Mouse (Mus musculus): ENCODE results near the gene Gria2. TPM values are rescaled to one million over a fixed set of nuclear protein-coding genes. Genes with fewer than 3 reads are reported as not detected.

Gria2 gene
- polyA plus RNA-seq, 1 experiment, result 0.06 TPM

- no peaks in the 10 kb centered on the region for H3K27me3 ChIP-seq (ENCODE audit: control insufficient read depth, insufficient read depth, low read length)
- 91% methylated on average over 3 of the region's 3 CpGs for WGBS
- no peak overlapping the region for H3K4me3 ChIP-seq (ENCODE audit: extremely low read depth, insufficient read depth, insufficient read length)
- H3K27ac ChIP-seq (ENCODE audit: insufficient read depth, low read length), result no peak overlapping the region
- no peaks in the 10 kb centered on the region for H3K36me3 ChIP-seq (ENCODE audit: control insufficient read depth, insufficient read depth, low read length)
- no peak for TF ChIP-seq POLR2A (IDR thresholded peaks at IDR 0.05; ENCODE audit: low read depth, low read length)
- TF ChIP-seq CTCF (IDR thresholded peaks at IDR 0.05; ENCODE audit: extremely low read depth, insufficient read depth, insufficient read length, insufficient replicate concordance), result no peak
- H3K4me1 ChIP-seq (ENCODE audit: control insufficient read depth, insufficient read depth, insufficient read length), result no peaks in the 10 kb centered on the region
- no peak for DNase-seq (ENCODE audit: low read depth in 1 of 2, low spot score in 2 of 2)
Measured at GRCm38 (mm10) chr3:80702173-80702572, 100.5 kb downstream of the Gria2 start.

DNA sequence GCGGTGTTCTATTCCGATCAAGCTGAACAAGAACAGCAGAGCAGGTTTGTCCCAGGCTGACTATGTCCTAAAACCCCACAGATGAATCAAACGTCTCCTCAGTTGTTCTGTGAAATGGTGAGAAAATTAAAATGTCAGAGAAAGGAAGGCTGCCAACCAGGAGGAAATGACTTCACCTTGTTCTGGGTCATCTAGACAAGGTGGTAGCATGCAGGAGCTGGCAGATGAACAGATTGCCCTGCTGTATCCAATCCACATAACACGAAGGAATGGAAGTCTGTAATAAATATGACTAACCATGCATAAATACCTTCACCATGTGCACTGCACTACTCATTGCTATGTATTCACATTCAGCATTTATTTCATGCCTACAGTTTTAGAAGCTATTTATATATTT, 105.1 kb downstream of the Gria2 start:
- H3K36me3 ChIP-seq (ENCODE audit: control insufficient read depth, insufficient read depth, low read length), result no peaks in the 10 kb centered on the region
- 82% methylated on average over 4 of the region's 4 CpGs for WGBS
- H3K4me3 ChIP-seq (ENCODE audit: extremely low read depth, insufficient read depth, insufficient read length), result no peak overlapping the region
- no peak for TF ChIP-seq POLR2A (IDR thresholded peaks at IDR 0.05; ENCODE audit: low read depth, low read length)
- TF ChIP-seq CTCF (IDR thresholded peaks at IDR 0.05; ENCODE audit: extremely low read depth, insufficient read depth, insufficient read length, insufficient replicate concordance), result no peak
- no peak for DNase-seq (ENCODE audit: low read depth in 1 of 2, low spot score in 2 of 2)
- no peaks in the 10 kb centered on the region for H3K27me3 ChIP-seq (ENCODE audit: control insufficient read depth, insufficient read depth, low read length)
- H3K4me1 ChIP-seq (ENCODE audit: control insufficient read depth, insufficient read depth, insufficient read length), result no peaks in the 10 kb centered on the region
- H3K27ac ChIP-seq (ENCODE audit: insufficient read depth, low read length), result no peak overlapping the region

DNA sequence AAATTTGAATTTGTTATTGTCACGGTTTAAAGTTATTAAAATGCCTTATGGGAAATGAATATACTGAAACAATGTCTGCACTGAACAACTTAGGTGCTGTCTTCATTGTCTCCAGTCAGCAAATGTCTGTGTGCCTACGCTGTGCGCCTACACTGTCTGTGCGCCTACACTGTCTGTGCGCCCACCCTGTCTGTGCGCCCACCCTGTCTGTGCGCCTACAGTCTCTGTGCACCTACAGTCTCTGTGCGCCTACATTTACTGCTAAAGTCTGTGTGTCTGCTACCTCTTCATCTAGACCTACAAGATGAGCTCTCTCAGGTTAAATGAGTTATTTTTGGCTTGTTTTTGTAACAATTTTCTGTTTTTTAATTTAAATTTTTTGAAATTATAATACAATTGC, 107.7 kb downstream of the Gria2 start:
- Histone ChIP-seq H3K27ac (ENCODE audit: insufficient read depth, low read length) (no peak overlapping the region), H3K4me1 (ENCODE audit: control insufficient read depth, insufficient read depth, insufficient read length) (no peaks in the 10 kb centered on the region), H3K36me3 (ENCODE audit: control insufficient read depth, insufficient read depth, low read length) (no peaks in the 10 kb centered on the region), H3K27me3 (ENCODE audit: control insufficient read depth, insufficient read depth, low read length) (no peaks in the 10 kb centered on the region), H3K4me3 (ENCODE audit: extremely low read depth, insufficient read depth, insufficient read length) (no peak overlapping the region)
- TF ChIP-seq CTCF (IDR thresholded peaks at IDR 0.05; ENCODE audit: extremely low read depth, insufficient read depth, insufficient read length, insufficient replicate concordance) (no peak), POLR2A (IDR thresholded peaks at IDR 0.05; ENCODE audit: low read depth, low read length) (no peak)
- no peak for DNase-seq (ENCODE audit: low read depth in 1 of 2, low spot score in 2 of 2)
- 97% methylated on average over 8 of the region's 8 CpGs for WGBS

- Histone ChIP-seq H3K4me3 (ENCODE audit: extremely low read depth, insufficient read depth, insufficient read length) (no peak overlapping the region), H3K27me3 (ENCODE audit: control insufficient read depth, insufficient read depth, low read length) (no peaks in the 10 kb centered on the region), H3K27ac (ENCODE audit: insufficient read depth, low read length) (no peak overlapping the region), H3K4me1 (ENCODE audit: control insufficient read depth, insufficient read depth, insufficient read length) (no peaks in the 10 kb centered on the region), H3K36me3 (ENCODE audit: control insufficient read depth, insufficient read depth, low read length) (no peaks in the 10 kb centered on the region)
- WGBS, result 84% methylated on average over 5 of the region's 5 CpGs
- no peak for TF ChIP-seq CTCF (IDR thresholded peaks at IDR 0.05; ENCODE audit: extremely low read depth, insufficient read depth, insufficient read length, insufficient replicate concordance)
- no peak for TF ChIP-seq POLR2A (IDR thresholded peaks at IDR 0.05; ENCODE audit: low read depth, low read length)
- DNase-seq (ENCODE audit: low read depth in 1 of 2, low spot score in 2 of 2), result no peak
Measured at GRCm38 (mm10) chr3:80665105-80665504, 137.5 kb downstream of the Gria2 start.

DNA sequence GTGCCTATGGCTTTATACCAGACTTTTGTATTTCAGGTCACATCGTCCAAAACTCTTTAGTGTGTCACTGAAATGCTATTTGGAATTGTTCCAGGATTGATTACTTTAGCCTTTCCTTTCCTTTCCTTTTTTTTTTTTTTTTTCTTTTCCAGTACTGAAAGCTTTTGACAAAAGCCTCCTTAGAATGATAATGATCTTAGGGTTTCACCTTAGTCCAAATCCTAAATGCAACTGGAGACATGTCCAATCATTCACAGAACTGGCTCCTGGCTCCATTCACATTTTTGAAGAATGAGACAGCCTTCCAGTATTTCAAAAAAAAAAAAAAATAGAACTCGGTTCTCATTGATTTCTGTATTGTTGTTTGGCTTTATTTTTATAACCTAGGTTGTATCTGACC, 139.3 kb downstream of the Gria2 start:
- TF ChIP-seq CTCF (IDR thresholded peaks at IDR 0.05; ENCODE audit: extremely low read depth, insufficient read depth, insufficient read length, insufficient replicate concordance) (no peak), POLR2A (IDR thresholded peaks at IDR 0.05; ENCODE audit: low read depth, low read length) (no peak)
- Histone ChIP-seq H3K4me3 (ENCODE audit: extremely low read depth, insufficient read depth, insufficient read length) (no peak overlapping the region), H3K4me1 (ENCODE audit: control insufficient read depth, insufficient read depth, insufficient read length) (no peaks in the 10 kb centered on the region), H3K27ac (ENCODE audit: insufficient read depth, low read length) (no peak overlapping the region), H3K27me3 (ENCODE audit: control insufficient read depth, insufficient read depth, low read length) (no peaks in the 10 kb centered on the region), H3K36me3 (ENCODE audit: control insufficient read depth, insufficient read depth, low read length) (no peaks in the 10 kb centered on the region)
- 81% methylated on average over 2 of the region's 2 CpGs for WGBS
- no peak for DNase-seq (ENCODE audit: low read depth in 1 of 2, low spot score in 2 of 2)

DNA sequence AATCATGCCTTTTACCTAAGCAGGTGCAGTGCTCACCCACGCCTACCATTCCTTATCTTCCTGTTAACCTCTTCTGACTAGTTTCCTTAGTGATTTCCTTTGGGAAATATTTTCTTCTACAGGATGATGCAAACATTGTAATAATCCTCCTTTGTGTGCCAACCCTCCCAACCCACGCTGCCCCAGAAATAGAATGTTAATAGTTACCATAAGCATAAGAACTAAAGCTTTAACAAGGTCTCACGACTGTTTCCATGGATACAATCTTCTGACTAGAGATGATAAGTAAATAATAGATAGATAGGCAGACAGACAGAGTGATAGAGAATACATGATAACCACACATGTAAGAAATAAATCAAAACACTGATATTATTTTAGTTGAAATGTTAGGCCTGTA, 140.8 kb downstream of the Gria2 start:
- no peaks in the 10 kb centered on the region for H3K4me1 ChIP-seq (ENCODE audit: control insufficient read depth, insufficient read depth, insufficient read length)
- WGBS, result 82% methylated on average over 3 of the region's 3 CpGs

GRCm38 (mm10) chr3:80652213-80652612, 150.4 kb downstream of the Gria2 start:
- TF ChIP-seq CTCF (IDR thresholded peaks at IDR 0.05; ENCODE audit: extremely low read depth, insufficient read depth, insufficient read length, insufficient replicate concordance), result no peak
- no peak for TF ChIP-seq POLR2A (IDR thresholded peaks at IDR 0.05; ENCODE audit: low read depth, low read length)
- H3K27me3 ChIP-seq (ENCODE audit: control insufficient read depth, insufficient read depth, low read length), result no peaks in the 10 kb centered on the region
- DNase-seq (ENCODE audit: low read depth in 1 of 2, low spot score in 2 of 2), result no peak
- H3K27ac ChIP-seq (ENCODE audit: insufficient read depth, low read length), result no peak overlapping the region
- H3K36me3 ChIP-seq (ENCODE audit: control insufficient read depth, insufficient read depth, low read length), result no peaks in the 10 kb centered on the region
- no peaks in the 10 kb centered on the region for H3K4me1 ChIP-seq (ENCODE audit: control insufficient read depth, insufficient read depth, insufficient read length)
- H3K4me3 ChIP-seq (ENCODE audit: extremely low read depth, insufficient read depth, insufficient read length), result no peak overlapping the region
- 81% methylated on average over 5 of the region's 5 CpGs for WGBS

More for the DNA sequence above, 140.8 kb downstream of the Gria2 start:
- no peak for DNase-seq (ENCODE audit: low read depth in 1 of 2, low spot score in 2 of 2)
- H3K4me3 ChIP-seq (ENCODE audit: extremely low read depth, insufficient read depth, insufficient read length), result no peak overlapping the region
- H3K27ac ChIP-seq (ENCODE audit: insufficient read depth, low read length), result no peak overlapping the region
- H3K27me3 ChIP-seq (ENCODE audit: control insufficient read depth, insufficient read depth, low read length), result no peaks in the 10 kb centered on the region
- TF ChIP-seq CTCF (IDR thresholded peaks at IDR 0.05; ENCODE audit: extremely low read depth, insufficient read depth, insufficient read length, insufficient replicate concordance), result no peak
- no peak for TF ChIP-seq POLR2A (IDR thresholded peaks at IDR 0.05; ENCODE audit: low read depth, low read length)
- H3K36me3 ChIP-seq (ENCODE audit: control insufficient read depth, insufficient read depth, low read length), result no peaks in the 10 kb centered on the region

Other genes with a start within 250 kb of the Gria2 start
- gene Glrb, start 110.8 kb upstream of the Gria2 start, polyA plus RNA-seq (2012; rRNA removed), result 0.08 TPM in 1 of 2 replicates, not detected in the other
- 0.48 and 0.53 TPM in 2 replicates for gene Pdgfc, start 233.6 kb upstream of the Gria2 start, polyA plus RNA-seq (2012; rRNA removed)